Mouse (Mus musculus) intestine, embryonic 14.5 days (tissue): ENCODE results near the gene D930020B18Rik. TPM values are rescaled to one million over a fixed set of nuclear protein-coding genes. Genes with fewer than 3 reads are reported as not detected.

ENCODE experiments used
- ATAC-seq: fragments of 200-750 bp; cut with Nextera tagmentation; replicated peaks from 2 replicates; pipeline ENCODE4 v1.8.0; 2017; ENCODE audit warnings: low read depth, moderate number of reproducible peaks, moderate TSS enrichment, moderate library complexity; ENCODE audit not compliant: low FRiP score, low TSS enrichment
- DNase-seq: peaks from one replicate; pipeline ENCODE4 v3.0.0-alpha.2; 2018; ENCODE audit warnings: low spot score
- H3K27ac ChIP-seq: fragments of 300-500 bp; sonication (generic); 2 replicates; pipeline ENCODE4 v1.5.1; 2014; ENCODE audit warnings: low read depth, mild to moderate bottlenecking, control low read depth
- H3K27me3 ChIP-seq: fragments of 300-500 bp; sonication (generic); replicated peaks from 2 replicates; pipeline ENCODE4 v1.6.1; 2014; ENCODE audit warnings: low read length, control low read depth; ENCODE audit not compliant: control insufficient read depth, insufficient read depth
- H3K36me3 ChIP-seq: fragments of 300-500 bp; sonication (generic); 2 replicates; pipeline ENCODE4 v1.6.1; 2014; ENCODE audit warnings: low read length, control low read depth; ENCODE audit not compliant: control insufficient read depth, insufficient read depth
- H3K4me1 ChIP-seq: fragments of 300-500 bp; sonication (generic); replicated peaks from 2 replicates; pipeline ENCODE4 v1.6.1; 2014; ENCODE audit warnings: low read length, control low read depth, mixed read lengths; ENCODE audit not compliant: control insufficient read depth, insufficient read depth
- H3K4me2 ChIP-seq: fragments of 300-500 bp; sonication (generic); 2 replicates; pipeline ENCODE4 v1.6.1; 2014; ENCODE audit warnings: low read length
- H3K4me3 ChIP-seq: fragments of 300-500 bp; sonication (generic); 2 replicates; pipeline ENCODE4 v1.5.1; 2014; ENCODE audit warnings: low read depth, low read length, control low read depth, mixed read lengths
- H3K9ac ChIP-seq: fragments of 300-500 bp; sonication (generic); 2 replicates; pipeline ENCODE4 v1.6.1; 2014; ENCODE audit warnings: mild to moderate bottlenecking, low read length
- H3K9me3 ChIP-seq: fragments of 300-500 bp; sonication (generic); 2 replicates; pipeline ENCODE4 v1.6.1; 2016; ENCODE audit warnings: low read length, control low read depth; ENCODE audit not compliant: control insufficient read depth
- WGBS: fragments of 180-500 bp; shearing (Covaris S2); extraction: QIAGEN DNeasy Blood & Tissue Kit; methylation state at CpG from one replicate; pipeline ENCODE4 v1.1.7; 2014; 5-methylcytosine and 5-hydroxymethylcytosine counted together
- polyA plus RNA-seq: library from polyadenylated mRNA; unstranded; fragments of >200 nt; fragmentation: Nextera tagmentation; extraction: Ambion mirVana; gene quantifications from 2 replicates; pipeline ENCODE4 v1.2.1, GENCODE M21; 2014

Gene D930020B18Rik
- polyA plus RNA-seq, 1 experiment from 2014 or later, result 0.68 TPM

DNA sequence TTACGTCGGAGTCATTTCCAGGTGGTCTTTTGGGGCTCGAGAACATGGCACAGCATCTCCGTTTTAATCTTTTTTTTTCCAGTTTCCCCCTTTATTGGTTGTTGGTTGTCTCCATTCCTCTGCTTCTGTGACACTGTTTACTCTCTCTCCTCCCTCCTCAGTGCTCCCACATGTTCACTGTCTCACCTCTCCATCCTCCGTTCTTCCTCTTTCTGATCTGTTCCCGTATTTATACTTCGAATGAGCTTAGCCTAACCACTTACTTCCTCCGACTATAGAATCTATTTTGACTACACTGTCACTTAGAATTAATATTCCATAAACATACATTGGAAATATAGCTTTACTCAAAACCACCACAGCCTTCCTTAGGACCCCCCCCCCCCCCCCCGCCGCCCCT, 41.2 kb downstream of the D930020B18Rik start:
- Histone ChIP-seq H3K4me3 (no peak overlapping the region), H3K4me1 (no peaks in the 10 kb centered on the region), H3K36me3 (no peaks in the 10 kb centered on the region), H3K4me2 (no peak overlapping the region), H3K27ac (no peak overlapping the region), H3K27me3 (no peaks in the 10 kb centered on the region), H3K9ac (no peak overlapping the region), H3K9me3 (no peaks in the 10 kb centered on the region)
- DNase-seq (no peak), ATAC-seq (no peak)
- 83% methylated on average over 10 of the region's 10 CpGs for WGBS

DNA sequence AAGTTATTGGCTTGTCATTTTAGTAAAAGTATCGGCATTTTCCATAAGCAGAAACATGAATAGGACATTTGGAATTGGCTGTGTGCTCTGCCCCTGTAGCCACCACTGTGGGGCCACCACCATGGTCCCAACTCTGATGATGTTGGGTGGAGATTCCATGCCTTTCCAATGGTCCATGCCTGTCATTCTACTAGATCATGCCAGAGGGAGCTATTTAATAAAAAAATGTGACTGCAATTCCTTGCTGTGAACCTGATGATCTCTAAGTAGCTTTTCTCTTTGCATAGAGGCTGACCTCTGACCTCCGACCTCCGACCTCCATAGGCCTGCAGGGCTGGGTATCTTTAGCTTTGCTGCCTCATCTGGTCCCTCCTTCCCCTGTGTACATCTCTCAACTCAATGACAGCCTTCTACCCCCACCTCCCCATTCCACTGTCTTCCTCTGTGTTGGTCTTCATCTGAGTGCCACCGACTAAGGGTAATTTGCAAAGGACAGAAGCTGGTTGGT, 44.8 kb downstream of the D930020B18Rik start:
- Histone ChIP-seq H3K4me1 (0 out of 2 replicates have a peak, but pooled peaks cover 5% of the 10 kb centered on the region), H3K27ac (no peak overlapping the region), H3K4me2 (no peak overlapping the region), H3K9ac (no peak overlapping the region), H3K4me3 (no peak overlapping the region), H3K36me3 (no peaks in the 10 kb centered on the region), H3K27me3 (no peaks in the 10 kb centered on the region), H3K9me3 (no peaks in the 10 kb centered on the region)
- ATAC-seq (no peak), DNase-seq (no peak)
- 89% methylated on average over 4 of the region's 4 CpGs for WGBS

DNA sequence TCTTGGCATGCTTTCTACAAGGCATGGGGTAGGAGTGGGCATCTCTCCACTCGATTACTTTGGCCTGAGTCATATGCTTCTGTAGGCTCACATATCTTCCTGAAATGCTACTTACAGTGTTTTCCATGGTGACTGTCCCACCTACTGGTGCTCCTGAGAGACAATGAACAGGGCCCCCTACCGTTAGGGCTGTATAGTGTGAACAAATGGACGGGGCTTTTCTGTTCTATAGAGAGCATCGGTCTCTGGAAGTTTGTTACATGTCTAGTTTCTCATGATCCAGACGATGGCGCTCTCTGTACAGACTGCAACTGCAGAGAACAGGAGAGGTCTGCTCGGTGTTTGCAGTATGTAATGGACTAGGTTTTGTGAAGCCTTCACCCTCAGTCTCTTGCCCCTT, 46.1 kb downstream of the D930020B18Rik start:
- Histone ChIP-seq H3K9me3 (no peaks in the 10 kb centered on the region), H3K4me1 (0 out of 2 replicates have a peak, but pooled peaks cover 5% of the 10 kb centered on the region), H3K27ac (no peak overlapping the region), H3K9ac (no peak overlapping the region), H3K36me3 (no peaks in the 10 kb centered on the region), H3K27me3 (no peaks in the 10 kb centered on the region), H3K4me3 (no peak overlapping the region), H3K4me2 (no peak overlapping the region)
- DNase-seq (no peak), ATAC-seq (no peak)
- WGBS, result 73% methylated on average over 7 of the region's 7 CpGs

DNA sequence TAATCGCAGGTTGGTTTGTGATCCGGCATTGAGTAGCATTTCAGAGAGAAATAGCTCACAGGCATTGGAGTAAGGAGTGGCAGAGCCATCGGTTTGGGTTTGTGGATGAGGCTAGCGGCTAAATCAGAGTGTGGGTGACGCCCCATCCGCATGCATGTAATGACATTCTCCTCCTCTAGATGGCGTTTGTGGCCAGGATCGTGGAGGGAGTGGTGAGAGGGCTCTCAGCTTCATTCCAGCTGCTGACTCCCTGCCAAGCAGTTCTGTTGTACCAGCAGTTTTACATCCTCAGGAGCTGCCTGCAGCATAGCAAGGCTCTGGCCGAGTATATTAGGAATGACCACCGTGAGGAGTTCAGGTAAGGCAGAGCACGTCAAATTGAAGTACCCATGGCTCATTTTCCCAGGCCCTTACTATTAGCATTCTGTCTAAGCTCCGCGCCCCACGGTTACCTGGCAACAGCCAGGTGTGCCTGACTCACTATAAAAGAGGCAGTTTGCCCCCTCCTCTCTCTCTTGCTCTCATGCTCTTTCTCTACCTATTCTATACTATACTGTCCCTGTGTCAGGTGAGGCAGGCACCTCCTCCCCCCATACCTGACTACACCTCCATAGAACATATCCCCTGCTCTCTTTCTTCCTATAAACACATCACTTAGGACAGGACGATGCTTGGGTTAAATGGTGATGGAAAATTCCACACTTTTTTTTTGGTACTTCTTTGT, 48.4 kb downstream of the D930020B18Rik start:
- no peak overlapping the region for H3K4me2 ChIP-seq
- ATAC-seq (peak; percentile 73), DNase-seq (peak; percentile 88)
- H3K4me3 ChIP-seq, result no peak overlapping the region
- no peaks in the 10 kb centered on the region for H3K9me3 ChIP-seq
- H3K4me1 ChIP-seq, result 0 out of 2 replicates have a peak, but pooled peaks cover 5% of the 10 kb centered on the region
- no peaks in the 10 kb centered on the region for H3K36me3 ChIP-seq
- no peak overlapping the region for H3K9ac ChIP-seq
- no peak overlapping the region for H3K27ac ChIP-seq
- WGBS, result 19% methylated on average over 15 of the region's 15 CpGs
- no peaks in the 10 kb centered on the region for H3K27me3 ChIP-seq

DNA sequence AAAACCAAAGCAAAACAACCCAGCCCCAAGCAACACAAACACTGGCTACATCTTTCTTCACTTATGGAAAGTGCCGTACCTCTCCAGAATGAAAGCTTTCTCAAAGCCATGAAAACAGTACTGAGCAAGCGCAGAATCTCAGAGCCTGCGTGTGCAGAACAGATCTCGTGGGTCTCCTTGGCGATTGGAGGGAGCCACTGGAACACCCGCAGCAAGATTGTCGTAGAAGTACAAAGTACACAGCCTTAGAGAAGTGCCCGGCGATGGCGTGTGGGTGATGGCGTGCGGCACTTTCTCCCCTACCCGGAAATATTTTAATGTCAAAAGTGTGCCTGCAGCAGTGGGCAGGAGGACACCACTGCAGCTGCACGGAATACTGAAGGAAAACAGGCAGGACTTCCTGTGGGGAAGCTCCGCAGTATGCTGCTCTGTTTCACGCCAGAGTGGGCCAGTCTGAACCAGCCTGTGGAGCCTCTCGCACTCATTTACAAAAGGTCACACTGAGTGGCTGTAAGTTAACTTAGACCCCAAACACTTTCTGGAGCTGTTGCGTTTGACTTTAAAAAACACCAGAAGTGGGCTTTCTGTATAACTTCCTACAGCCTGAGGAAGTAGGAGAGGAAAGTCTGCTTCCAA, 51.7 kb downstream of the D930020B18Rik start:
- ATAC-seq, result no peak

DNA sequence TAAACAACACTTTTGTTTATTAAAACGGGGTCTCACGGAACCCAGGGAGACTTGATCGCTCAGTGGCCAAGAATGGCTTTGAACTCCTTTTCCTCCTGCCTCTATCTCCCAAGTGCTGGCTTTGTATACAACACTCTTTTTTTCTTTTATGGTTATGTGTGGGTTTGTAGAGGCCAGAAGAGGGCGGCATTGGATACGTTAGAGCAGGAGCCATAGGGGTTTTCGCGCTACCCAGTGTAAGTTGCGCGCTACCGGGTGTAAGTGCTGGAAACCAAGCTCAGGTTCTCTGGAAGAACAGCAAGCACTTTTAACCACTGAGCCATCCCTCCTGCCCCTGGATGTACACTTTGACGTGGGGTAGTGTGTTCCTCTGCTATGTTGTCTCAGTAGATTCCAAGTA, 53.2 kb downstream of the D930020B18Rik start:
- no peak overlapping the region for H3K9ac ChIP-seq
- no peaks in the 10 kb centered on the region for H3K36me3 ChIP-seq
- no peaks in the 10 kb centered on the region for H3K9me3 ChIP-seq
- 0 out of 2 replicates have a peak, but pooled peaks cover 5% of the 10 kb centered on the region for H3K4me1 ChIP-seq
- H3K4me2 ChIP-seq, result no peak overlapping the region
- H3K27ac ChIP-seq, result no peak overlapping the region
- DNase-seq, result no peak
- no peak for ATAC-seq
- no peaks in the 10 kb centered on the region for H3K27me3 ChIP-seq
- 82% methylated on average over 11 of the region's 11 CpGs for WGBS
- H3K4me3 ChIP-seq, result no peak overlapping the region

More for the DNA sequence above, 51.7 kb downstream of the D930020B18Rik start:
- WGBS, result 47% methylated on average over 18 of the region's 18 CpGs
- H3K9ac ChIP-seq, result no peak overlapping the region
- no peak for DNase-seq
- H3K9me3 ChIP-seq, result no peaks in the 10 kb centered on the region
- no peak overlapping the region for H3K27ac ChIP-seq
- peak overlapping the region; percentile 34 for H3K4me2 ChIP-seq
- no peaks in the 10 kb centered on the region for H3K36me3 ChIP-seq
- no peaks in the 10 kb centered on the region for H3K27me3 ChIP-seq
- H3K4me3 ChIP-seq, result no peak overlapping the region
- 0 out of 2 replicates have a peak, but pooled peaks cover 5% of the 10 kb centered on the region for H3K4me1 ChIP-seq

DNA sequence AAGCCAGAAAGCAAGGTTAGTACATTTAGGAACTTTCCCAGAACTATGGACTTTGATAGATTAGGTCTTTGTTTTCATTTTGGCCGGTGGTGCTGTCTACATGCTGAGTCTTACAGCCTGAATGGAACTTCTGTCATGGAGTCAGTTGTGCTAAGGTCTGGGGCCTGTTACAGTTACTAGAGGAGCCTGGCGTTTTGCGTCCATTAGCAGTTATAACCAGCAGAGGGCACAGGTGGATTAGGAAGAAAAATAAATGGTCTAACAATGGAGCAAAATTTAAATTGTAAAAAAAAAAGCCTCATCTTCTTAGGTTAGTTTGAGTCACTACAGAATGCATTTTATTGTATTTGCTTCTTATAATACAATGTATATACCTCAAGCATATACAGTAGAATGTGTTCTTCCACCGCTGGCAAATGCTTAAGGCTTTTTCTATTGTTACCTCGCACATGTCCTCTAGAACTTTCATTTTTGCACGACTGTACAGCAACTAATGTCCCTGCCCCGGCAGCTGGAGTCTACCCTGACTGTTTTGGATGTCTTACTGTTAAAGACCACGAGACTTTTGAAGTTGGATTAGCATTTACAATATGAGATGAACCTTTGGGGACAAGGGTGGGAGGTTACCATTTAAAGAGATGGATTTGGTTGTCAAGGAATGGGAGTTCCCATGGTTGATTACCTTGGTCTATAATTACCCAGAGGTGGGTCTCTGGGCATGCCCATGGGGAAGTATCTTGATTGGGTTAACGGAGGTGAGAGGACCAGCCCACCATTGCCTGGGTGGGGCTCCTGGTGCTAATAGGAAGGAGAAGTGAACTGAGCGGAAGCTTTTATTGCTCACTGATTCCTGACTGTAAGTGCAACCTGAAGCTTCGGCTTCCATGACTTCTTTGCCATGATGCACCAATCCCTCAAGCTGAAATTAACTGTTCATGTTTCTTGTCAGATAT, 60.2 kb downstream of the D930020B18Rik start:
- WGBS, result 59% methylated on average over 11 of the region's 11 CpGs
- H3K4me3 ChIP-seq, result no peak overlapping the region
- H3K36me3 ChIP-seq, result no peaks in the 10 kb centered on the region
- no peak overlapping the region for H3K9ac ChIP-seq
- H3K27me3 ChIP-seq, result no peaks in the 10 kb centered on the region
- H3K27ac ChIP-seq, result no peak overlapping the region
- H3K9me3 ChIP-seq, result no peaks in the 10 kb centered on the region
- DNase-seq, result peak; percentile 65
- H3K4me2 ChIP-seq, result no peak overlapping the region
- no peaks in the 10 kb centered on the region for H3K4me1 ChIP-seq
- ATAC-seq, result no peak

DNA sequence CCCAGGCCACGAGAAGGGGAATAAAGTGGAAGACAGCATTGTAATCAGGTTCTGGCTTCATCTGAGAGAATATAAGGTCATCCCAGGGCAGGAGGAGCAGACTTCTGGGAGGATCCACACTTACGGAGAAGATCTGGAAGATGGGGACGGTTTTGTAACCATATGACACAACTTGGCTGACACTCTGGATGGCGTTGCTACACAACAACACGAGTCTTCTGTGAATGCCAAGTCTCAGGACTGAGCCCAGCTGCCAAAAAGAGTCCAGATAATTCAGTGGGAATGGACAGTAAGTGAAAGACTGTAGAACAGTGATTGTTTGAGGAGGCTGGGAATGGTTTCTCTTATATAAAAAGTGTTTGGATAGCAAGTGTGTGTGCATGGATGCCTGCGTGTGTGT, 62.2 kb downstream of the D930020B18Rik start:
- Histone ChIP-seq H3K27me3 (no peaks in the 10 kb centered on the region), H3K4me2 (no peak overlapping the region), H3K36me3 (no peaks in the 10 kb centered on the region), H3K4me3 (no peak overlapping the region), H3K9me3 (no peaks in the 10 kb centered on the region), H3K9ac (no peak overlapping the region), H3K4me1 (no peaks in the 10 kb centered on the region), H3K27ac (no peak overlapping the region)
- WGBS, result 81% methylated on average over 6 of the region's 6 CpGs
- DNase-seq (no peak), ATAC-seq (no peak)
